9 mouse cellular contexts compared by ENCODE assay signal in genomic region chr11:78694249-78694648, GRCm38 (mm10). TPM values are rescaled to one million over a fixed set of nuclear protein-coding genes. Genes with fewer than 3 reads are reported as not detected.
A peak's percentile ranks its signal among the peaks of the same experiment; 100 is the strongest.
DNase-seq lines count a peak whose midpoint lies in the region; ATAC-seq and TF ChIP-seq lines count a peak whose summit lies in the region.
"Had no signal": no experiment of that assay in that cellular context is flagged by ENCODE, and none has a peak within 500 bp of the region (broad histone marks: within the 10 kb centered on the region; RNA-seq: fewer than 3 reads in every experiment).

No protein-coding gene starts in this region.

- H3K4me3 ChIP-seq in lung, postnatal 0 days (ENCODE audit: low read depth, low read length): no peak overlapping the region

- peaks cover 10% of the 10 kb centered on the region; the same call in 1 of the 2 replicates for H3K4me1 ChIP-seq in lung, postnatal 0 days (ENCODE audit: insufficient read depth, low read depth, low read length)

- H3K4me2 ChIP-seq in lung, postnatal 0 days (replicated peaks; ENCODE audit: low read depth, low read length): peak overlapping the region; percentile 41

- no peaks in the 10 kb centered on the region for H3K9me3 ChIP-seq in lung, postnatal 0 days (ENCODE audit: low read length)

- no peak overlapping the region for H3K9ac ChIP-seq in lung, postnatal 0 days (replicated peaks; ENCODE audit: low read depth)

- DNase-seq in heart, adult 18-20 months: peak; percentile 43 to 56
- DNase-seq in heart, postnatal 25 days (ENCODE audit: low spot score): no peak
- peak; percentile 45 for DNase-seq in ZHBTc4 (ENCODE audit: low read depth, low spot score)
- peak; percentile 41 for DNase-seq in heart, adult 8-10 months (ENCODE audit: low spot score)
- peak; percentile 73 for DNase-seq in lung, postnatal 0 days (ENCODE audit: low spot score)
- DNase-seq in testis, postnatal 10 days (ENCODE audit: low spot score): no peak
- no peak for DNase-seq in right cerebral cortex, postnatal 4 days
- DNase-seq in left cerebral cortex, adult 18-20 months (ENCODE audit: low spot score in 2 of 2): no peak
- DNase-seq: cerebellum, adult 18-20 months had no signal

- 36% methylated on average over 3 of the region's 3 CpGs for WGBS in lung, postnatal 0 days

- ATAC-seq in lung, postnatal 0 days: no peak

- TF ChIP-seq CTCF in lung, postnatal 0 days (IDR thresholded peaks at IDR 0.05): no peak

- no peaks in the 10 kb centered on the region for H3K36me3 ChIP-seq in lung, postnatal 0 days (ENCODE audit: insufficient read depth, low read length)

- intact Hi-C loops in heart, postnatal 25 days (cut with DNase I): no loop called here

- no peaks in the 10 kb centered on the region for H3K27me3 ChIP-seq in lung, postnatal 0 days (replicated peaks; ENCODE audit: insufficient read depth, low read length)

- peak overlapping the region; percentile 64 for H3K27ac ChIP-seq in lung, postnatal 0 days (ENCODE audit: low read length)

- no peak for TF ChIP-seq EP300 in lung, postnatal 0 days (IDR thresholded peaks at IDR 0.05)

RNA-seq across cellular contexts. Expression of gene Nlk, which starts 2.9 kb away (rescaled TPM):
- 10 to 100 TPM; 13.1 to 13.2 TPM for total RNA-seq in heart, adult 18-20 months (2021)
- total RNA-seq in heart, postnatal 25 days (2021): 10 to 100 TPM; 12.4 to 13.3 TPM
- total RNA-seq in heart, adult 8-10 months (2022): 10 to 100 TPM; 11.7 to 15.2 (median 12.4) TPM
- polyA plus RNA-seq in lung, postnatal 0 days (2015; fragmentation: Nextera tagmentation; extraction: Ambion mirVana): 15.9 and 16.0 TPM in 2 replicates
- 100 to 1,000 TPM; 103 to 113 TPM for total RNA-seq in left cerebral cortex, adult 18-20 months (2021)

RNA-seq across cellular contexts. Expression of gene Ccnq, which starts 57.3 kb away (rescaled TPM):
- 10 to 100 TPM; 21.0 to 23.5 TPM for total RNA-seq in heart, adult 18-20 months (2021)
- 10 to 100 TPM; 12.7 to 16.7 TPM for total RNA-seq in heart, postnatal 25 days (2021)
- 10 to 100 TPM; 18.2 to 20.6 (median 18.8) TPM for total RNA-seq in heart, adult 8-10 months (2022)
- polyA plus RNA-seq in lung, postnatal 0 days (2015; fragmentation: Nextera tagmentation; extraction: Ambion mirVana): 27.4 and 31.5 TPM in 2 replicates
- total RNA-seq in left cerebral cortex, adult 18-20 months (2021): 10 to 100 TPM; 16.1 to 16.7 TPM

Comparison
In these comparisons a context has a peak if more than half of its experiments do, and no peak if none do; other contexts are left out.
1. DNase-seq: peak in heart, adult 18-20 months (2 of 2), ZHBTc4 (single experiment), heart, adult 8-10 months (single experiment) and lung, postnatal 0 days (single experiment); none in heart, postnatal 25 days (single experiment), testis, postnatal 10 days (single experiment), right cerebral cortex, postnatal 4 days (single experiment) and left cerebral cortex, adult 18-20 months (0 of 2).
2. RNA of gene Nlk, which starts 2.9 kb away (total RNA-seq): 103 to 113 TPM in left cerebral cortex, adult 18-20 months; 12.4 to 13.3 TPM in heart, postnatal 25 days, 13.1 to 13.2 TPM in heart, adult 18-20 months and 11.7 to 15.2 TPM in heart, adult 8-10 months; every median in the first group is over 4 times any median in the second.